Comparison of ENCODE assay signal across 9 mouse cellular contexts in the genomic region with DNA sequence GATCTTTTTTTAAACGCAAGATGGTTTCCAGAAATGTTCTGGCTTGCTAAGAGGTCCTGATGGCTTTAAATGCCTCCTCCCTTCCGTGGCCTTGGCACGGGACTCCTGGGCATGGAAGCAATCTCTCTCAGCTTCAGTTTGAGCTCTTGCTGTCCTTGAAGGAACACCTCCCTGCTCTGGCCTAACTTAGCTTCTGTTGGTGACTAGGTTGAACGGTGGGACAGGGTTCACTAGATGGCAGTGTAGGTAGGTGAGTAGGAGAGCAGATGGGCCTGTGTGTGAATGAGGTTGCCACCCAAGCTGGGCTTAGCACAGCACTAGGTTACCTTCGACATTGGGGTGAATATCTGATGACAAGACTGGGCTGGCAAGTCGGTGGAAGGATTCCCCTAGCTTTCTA. TPM values are rescaled to one million over a fixed set of nuclear protein-coding genes. Genes with fewer than 3 reads are reported as not detected.
DNase-seq lines count a peak whose midpoint lies in the region; ATAC-seq and TF ChIP-seq lines count a peak whose summit lies in the region.
"Had no signal": no experiment of that assay in that cellular context is flagged by ENCODE, and none has a peak within 500 bp of the region (broad histone marks: within the 10 kb centered on the region; RNA-seq: fewer than 3 reads in every experiment).

No protein-coding gene starts in this region.

- H3K4me3 ChIP-seq in gastrocnemius, adult 2 months: no peak overlapping the region
- H3K4me3 ChIP-seq in E14TG2a.4 (replicated peaks; ENCODE audit: low read length): 0 out of 2 replicates have a peak overlapping the region, but pooled peaks have one; percentile 20
- no peak overlapping the region for H3K4me3 ChIP-seq in forebrain, embryonic 16.5 days (replicated peaks; ENCODE audit: low read length)
- no peak overlapping the region for H3K4me3 ChIP-seq in midbrain, embryonic 13.5 days (replicated peaks)

- H3K27me3 ChIP-seq in E14TG2a.4 (ENCODE audit: insufficient read depth, low read length): no peaks in the 10 kb centered on the region
- no peaks in the 10 kb centered on the region for H3K27me3 ChIP-seq in forebrain, embryonic 16.5 days (replicated peaks; ENCODE audit: control insufficient read depth, insufficient read depth, low read length)
- H3K27me3 ChIP-seq in midbrain, embryonic 13.5 days: no peaks in the 10 kb centered on the region
- H3K27me3 ChIP-seq: Patski had no signal

- H3K9ac ChIP-seq in forebrain, embryonic 16.5 days (replicated peaks; ENCODE audit: low read depth, low read length): no peak overlapping the region
- no peak overlapping the region for H3K9ac ChIP-seq in midbrain, embryonic 13.5 days (replicated peaks)

- no peaks in the 10 kb centered on the region for H3K9me3 ChIP-seq in E14TG2a.4 (ENCODE audit: low read length)
- H3K9me3 ChIP-seq in forebrain, embryonic 16.5 days (ENCODE audit: control insufficient read depth, low read length): no peaks in the 10 kb centered on the region
- H3K9me3 ChIP-seq in midbrain, embryonic 13.5 days: no peaks in the 10 kb centered on the region

- 0 out of 2 replicates have a peak, but pooled peaks have one; percentile 23 for ATAC-seq in forebrain, embryonic 16.5 days
- 0 out of 2 replicates have a peak, but pooled peaks have one; percentile 17 for ATAC-seq in midbrain, embryonic 13.5 days

- H3K4me2 ChIP-seq in forebrain, embryonic 16.5 days (ENCODE audit: low read length): no peak overlapping the region
- H3K4me2 ChIP-seq in midbrain, embryonic 13.5 days (replicated peaks): no peak overlapping the region

- DNase-seq in gastrocnemius, adult 2 months: no peak
- DNase-seq in gastrocnemius, postnatal 10 days: no peak
- DNase-seq in urinary bladder, postnatal 36 days (ENCODE audit: low spot score in 2 of 2): no peak
- no peak for DNase-seq in left cerebral cortex, adult 8-10 months (ENCODE audit: low spot score in 2 of 2)
- no peak for DNase-seq in lung, postnatal 25 days (ENCODE audit: low spot score)

- peaks cover 45% of the 10 kb centered on the region for H3K4me1 ChIP-seq in E14TG2a.4 (replicated peaks; ENCODE audit: low read depth, low read length)
- peaks cover 8% of the 10 kb centered on the region for H3K4me1 ChIP-seq in forebrain, embryonic 16.5 days (replicated peaks; ENCODE audit: control insufficient read depth, insufficient read depth, low read length)
- peaks cover 10% of the 10 kb centered on the region for H3K4me1 ChIP-seq in midbrain, embryonic 13.5 days (replicated peaks)

- intact Hi-C loops in gastrocnemius, adult 2 months (cut with DNase I): loop anchor here (1.0 to 5.0 kb wide), 4 partner anchors 77 to 271 kb away; a partner anchor contains a TSS

- TF ChIP-seq CTCF in gastrocnemius, adult 2 months (IDR thresholded peaks at IDR 0.05): no peak
- 0 out of 2 replicates have a peak, but pooled peaks have one; percentile 11 for TF ChIP-seq CTCF in E14TG2a.4 (conservative IDR thresholded peaks at IDR 0.05; ENCODE audit: low read length)

- 66% methylated on average over 6 of the region's 6 CpGs for WGBS in forebrain, embryonic 16.5 days
- WGBS in midbrain, embryonic 13.5 days: 67% methylated on average over 6 of the region's 6 CpGs

- H3K27ac ChIP-seq in gastrocnemius, adult 2 months: 0 out of 2 replicates have a peak overlapping the region, but pooled peaks have one; percentile 1
- H3K27ac ChIP-seq in forebrain, embryonic 16.5 days (ENCODE audit: low read length): peak overlapping the region; percentile 46; the same call in 1 of the 2 replicates
- peak overlapping the region; percentile 71; the same call in 1 of the 2 replicates for H3K27ac ChIP-seq in midbrain, embryonic 13.5 days

- H3K36me3 ChIP-seq in E14TG2a.4 (ENCODE audit: insufficient read depth, low read length): no peaks in the 10 kb centered on the region
- no peaks in the 10 kb centered on the region for H3K36me3 ChIP-seq in forebrain, embryonic 16.5 days (ENCODE audit: control insufficient read depth, insufficient read depth)
- H3K36me3 ChIP-seq in midbrain, embryonic 13.5 days: no peaks in the 10 kb centered on the region

RNA-seq across cellular contexts. Expression of a gene that starts 12.8 kb away (rescaled TPM):
- total RNA-seq in gastrocnemius, adult 2 months (2021): under 1 TPM; 0.51 to 0.92 TPM
- 1 to 10 TPM in 1 of 2 experiments, under 1 TPM in 1; 0.59 to 2.1 TPM for total RNA-seq in gastrocnemius, postnatal 10 days (2021)
- 1.5 and 1.9 TPM in 2 replicates for polyA plus RNA-seq in forebrain, embryonic 16.5 days (2015; fragmentation: Nextera tagmentation; extraction: Ambion mirVana)
- polyA plus RNA-seq in midbrain, embryonic 13.5 days (2015; fragmentation: Nextera tagmentation; extraction: Ambion mirVana): 0.90 and 1.5 TPM in 2 replicates
- total RNA-seq in left cerebral cortex, adult 8-10 months (2022): 1 to 10 TPM in 3 of 4 experiments, under 1 TPM in 1; 0.97 to 2.6 (median 1.7) TPM

RNA-seq across cellular contexts. Expression of a gene that starts 16.8 kb away (rescaled TPM):
- not detected for total RNA-seq in gastrocnemius, adult 2 months (2021)
- total RNA-seq in gastrocnemius, postnatal 10 days (2021): not detected
- not detected in 2 replicates for polyA plus RNA-seq in forebrain, embryonic 16.5 days (2015; fragmentation: Nextera tagmentation; extraction: Ambion mirVana)
- not detected in 2 replicates for polyA plus RNA-seq in midbrain, embryonic 13.5 days (2015; fragmentation: Nextera tagmentation; extraction: Ambion mirVana)
- not detected for total RNA-seq in left cerebral cortex, adult 8-10 months (2022)
- polyA plus RNA-seq: Patski had no signal

RNA-seq across cellular contexts. Expression of a gene that starts 18.1 kb away (rescaled TPM):
- under 1 TPM; 0.31 to 0.53 TPM for total RNA-seq in gastrocnemius, adult 2 months (2021)
- 1 to 10 TPM; 1.9 to 2.3 TPM for total RNA-seq in gastrocnemius, postnatal 10 days (2021)
- 0.28 and 1.0 TPM in 2 replicates for polyA plus RNA-seq in forebrain, embryonic 16.5 days (2015; fragmentation: Nextera tagmentation; extraction: Ambion mirVana)
- 0.79 and 0.98 TPM in 2 replicates for polyA plus RNA-seq in midbrain, embryonic 13.5 days (2015; fragmentation: Nextera tagmentation; extraction: Ambion mirVana)
- total RNA-seq in left cerebral cortex, adult 8-10 months (2022): under 1 TPM in 3 of 4 experiments, not detected in 1; 0.19 to 0.50 (median 0.28) TPM
- polyA plus RNA-seq: Patski had no signal

RNA-seq across cellular contexts. Expression of a gene that starts 33.7 kb away (rescaled TPM):
- total RNA-seq in gastrocnemius, adult 2 months (2021): under 1 TPM in 1 of 2 experiments, not detected in 1; 0.17 TPM
- under 1 TPM; 0.16 to 0.86 TPM for total RNA-seq in gastrocnemius, postnatal 10 days (2021)
- 0.09 TPM in 1 of 2 replicates, not detected in the other for polyA plus RNA-seq in forebrain, embryonic 16.5 days (2015; fragmentation: Nextera tagmentation; extraction: Ambion mirVana)
- polyA plus RNA-seq in midbrain, embryonic 13.5 days (2015; fragmentation: Nextera tagmentation; extraction: Ambion mirVana): 0.06 and 0.09 TPM in 2 replicates
- total RNA-seq in left cerebral cortex, adult 8-10 months (2022): under 1 TPM in 3 of 4 experiments, not detected in 1; 0.09 to 0.30 (median 0.13) TPM

Comparison
In these comparisons a context has a peak if more than half of its experiments do, and no peak if none do; other contexts are left out.
1. H3K27ac ChIP-seq: peak in every context shown above with its lines; median percentile 71 in midbrain, embryonic 13.5 days; 46 in forebrain, embryonic 16.5 days; 1 in gastrocnemius, adult 2 months.